Mouse (Mus musculus): ENCODE results near the gene Gpt2. TPM values are rescaled to one million over a fixed set of nuclear protein-coding genes. Genes with fewer than 3 reads are reported as not detected.

Gene Gpt2
- total and polyA plus RNA-seq, 3 experiments, result 29.7 to 50.0 (median 37.8) TPM

GRCm38 (mm10) chr8:85556986-85557600, 64.7 kb downstream of the Gpt2 start (continued):
- peak; percentile 58; the same call in 1 of the 2 replicates for TF ChIP-seq CHD1 (IDR thresholded peaks at IDR 0.05; ENCODE audit: low read depth, low read length)
- TF ChIP-seq MAX (IDR thresholded peaks at IDR 0.05; ENCODE audit: low read length), result no peak
- TF ChIP-seq MXI1 (IDR thresholded peaks at IDR 0.05; ENCODE audit: low read depth, low read length), result 0 out of 2 replicates have a peak, but pooled peaks have one; percentile 37
- no peak for TF ChIP-seq SMC3 (IDR thresholded peaks at IDR 0.05; ENCODE audit: low read depth, low read length)

- Histone ChIP-seq H3K9me3 (replicated peaks; ENCODE audit: low read length) (no peaks in the 10 kb centered on the region), H3K27me3 (replicated peaks) (no peaks in the 10 kb centered on the region), H3K9ac (ENCODE audit: insufficient read depth, low read depth) (peak overlapping the region; percentile 63), H3K4me2 (ENCODE audit: insufficient read depth, low read depth, poor library complexity, severe bottlenecking) (peak overlapping the region; percentile 70), H3K4me1 (ENCODE audit: control insufficient read depth in 1 of 2, insufficient read depth in 2 of 2) (peaks cover 8 to 38% of the 10 kb centered on the region in 2 experiments), H3K27ac (ENCODE audit: insufficient read depth, low read depth) (peak overlapping the region; percentile 79), H3K36me3 (replicated peaks in 1 of 2; ENCODE audit: control insufficient read depth in 1 of 2, insufficient read depth in 1 of 2, low read length in 1 of 2) (peaks cover 5 to 18% of the 10 kb centered on the region in 2 experiments), H3K4me3 (replicated peaks in 1 of 3; ENCODE audit: low read depth in 2 of 3, low read length in 2 of 3, poor library complexity in 1 of 3) (peak overlapping the region in 2 of 3 experiments; percentile 22 to 23), H3K79me2 (replicated peaks; ENCODE audit: control insufficient read depth, extremely low read depth, insufficient read depth, poor library complexity, severe bottlenecking) (peaks cover 20% of the 10 kb centered on the region)
- in situ Hi-C loops (cut with MboI; ENCODE audit: low pct_ligation_motif_present, low pct_unique_long_range_greater_than_20kb, low sequenced_read_pairs) (no loop called here), dilution Hi-C loops (cut with MboI; ENCODE audit: extremely low pct_ligation_motif_present, extremely low pct_unique_long_range_greater_than_20kb, low sequenced_read_pairs) (no loop called here)
- 0 out of 2 replicates have a peak, but pooled peaks have one; percentile 53 for TF ChIP-seq MXI1 (IDR thresholded peaks at IDR 0.05; ENCODE audit: low read depth, low read length)
- TF ChIP-seq POLR2AphosphoS2 (IDR thresholded peaks at IDR 0.05; ENCODE audit: low read depth, low read length), result no peak
- TF ChIP-seq CHD1 (IDR thresholded peaks at IDR 0.05; ENCODE audit: low read depth, low read length), result no peak
- no peak for TF ChIP-seq JUN (IDR thresholded peaks at IDR 0.05; ENCODE audit: insufficient read depth, low read depth, low read length)
- TF ChIP-seq EP300 (IDR thresholded peaks at IDR 0.05; ENCODE audit: low read length), result no peak
- TF ChIP-seq ZC3H11A (IDR thresholded peaks at IDR 0.05; ENCODE audit: low read depth, low read length), result no peak
- no peak for TF ChIP-seq BHLHE40 (IDR thresholded peaks at IDR 0.05; ENCODE audit: low read depth, low read length)
- TF ChIP-seq MEF2A (IDR thresholded peaks at IDR 0.05; ENCODE audit: borderline replicate concordance, low read depth, low read length), result peak; percentile 42; the same call in 1 of the 2 replicates
- TF ChIP-seq E2F4 (IDR thresholded peaks at IDR 0.05; ENCODE audit: insufficient replicate concordance, low read depth, low read length), result no peak
- TF ChIP-seq ELF1 (IDR thresholded peaks at IDR 0.05; ENCODE audit: low read depth, low read length), result no peak
- peak; percentile 78 for TF ChIP-seq MAFK (IDR thresholded peaks at IDR 0.05; ENCODE audit: insufficient replicate concordance, low read length)
- no peak for TF ChIP-seq TBP (conservative IDR thresholded peaks at IDR 0.05; ENCODE audit: low read depth, low read length)
- no peak for TF ChIP-seq HCFC1 (IDR thresholded peaks at IDR 0.05; ENCODE audit: low read depth, low read length)
- no peak for TF ChIP-seq NRF1 (IDR thresholded peaks at IDR 0.05; ENCODE audit: low read depth, low read length)
- TF ChIP-seq ZMIZ1 (IDR thresholded peaks at IDR 0.05; ENCODE audit: low read depth, low read length), result no peak
- 0 out of 2 replicates have a peak, but pooled peaks have one; percentile 13 for TF ChIP-seq MYC (IDR thresholded peaks at IDR 0.05; ENCODE audit: low read depth, low read length)
- TF ChIP-seq ETS1 (conservative IDR thresholded peaks at IDR 0.05; ENCODE audit: low read depth, low read length), result peak; percentile 46; the same call in 1 of the 2 replicates
- no peak; the same call in 1 of the 2 replicates for TF ChIP-seq ZNF384 (IDR thresholded peaks at IDR 0.05; ENCODE audit: low read depth, low read length)
- TF ChIP-seq JUND (conservative IDR thresholded peaks at IDR 0.05; ENCODE audit: low read depth, low read length), result 0 out of 2 replicates have a peak, but pooled peaks have one; percentile 21
- TF ChIP-seq TCF12 (IDR thresholded peaks at IDR 0.05; ENCODE audit: low read depth, low read length), result no peak
- no peak for TF ChIP-seq ZKSCAN1 (IDR thresholded peaks at IDR 0.05; ENCODE audit: borderline replicate concordance, low read depth, low read length)
- TF ChIP-seq MAZ (IDR thresholded peaks at IDR 0.05; ENCODE audit: low read depth, low read length), result no peak
- TF ChIP-seq KAT2A (IDR thresholded peaks at IDR 0.05; ENCODE audit: insufficient replicate concordance, low read length), result no peak
- no peak for TF ChIP-seq IRF4 (IDR thresholded peaks at IDR 0.05; ENCODE audit: low read depth, low read length)
- TF ChIP-seq MAX (IDR thresholded peaks at IDR 0.05; ENCODE audit: low read length), result peak; percentile 39; the same call in 1 of the 2 replicates
- TF ChIP-seq RCOR1 (conservative IDR thresholded peaks at IDR 0.05; ENCODE audit: low read depth, low read length), result no peak
- peak; percentile 60 for DNase-seq (ENCODE audit: extremely low read depth)
Observed at GRCm38 (mm10) chr8:85557601-85557986, 65.2 kb downstream of the Gpt2 start.

All from CH12.LX (cell line).